Mouse (Mus musculus) forebrain, embryonic 15.5 days (tissue): ENCODE data around the gene Pigc. TPM values are rescaled to one million over a fixed set of nuclear protein-coding genes. Genes with fewer than 3 reads are reported as not detected.

Source experiments
- ATAC-seq: fragments of 200-750 bp; cut with Nextera tagmentation; replicated peaks from 2 replicates; pipeline ENCODE4 v1.8.0; 2017; ENCODE audit warnings: mild to moderate bottlenecking, moderate TSS enrichment, moderate library complexity
- H3K27ac ChIP-seq: fragments of 300-500 bp; sonication (generic); replicated peaks from 2 replicates; pipeline ENCODE4 v1.5.1; 2015; ENCODE audit warnings: mild to moderate bottlenecking, inconsistent platforms
- H3K27me3 ChIP-seq: fragments of 300-500 bp; sonication (generic); 2 replicates; pipeline ENCODE4 v1.6.1; 2015; ENCODE audit warnings: inconsistent platforms
- H3K36me3 ChIP-seq: fragments of 300-500 bp; sonication (generic); 2 replicates; pipeline ENCODE4 v1.6.1; 2015; ENCODE audit warnings: mild to moderate bottlenecking, inconsistent platforms
- H3K4me1 ChIP-seq: fragments of 300-500 bp; sonication (generic); 2 replicates; pipeline ENCODE4 v1.6.1; 2015; ENCODE audit warnings: inconsistent platforms
- H3K4me2 ChIP-seq: fragments of 300-500 bp; sonication (generic); replicated peaks from 2 replicates; pipeline ENCODE4 v1.6.1; 2015; ENCODE audit warnings: mild to moderate bottlenecking, inconsistent platforms
- H3K4me3 ChIP-seq: fragments of 300-500 bp; sonication (generic); 2 replicates; pipeline ENCODE4 v1.5.1; 2015; ENCODE audit warnings: mild to moderate bottlenecking, inconsistent platforms
- H3K9ac ChIP-seq: fragments of 300-500 bp; sonication (generic); replicated peaks from 2 replicates; pipeline ENCODE4 v1.6.1; 2015; ENCODE audit warnings: mild to moderate bottlenecking, inconsistent platforms
- H3K9me3 ChIP-seq: fragments of 300-500 bp; sonication (generic); 2 replicates; pipeline ENCODE4 v1.6.1; 2016; ENCODE audit warnings: inconsistent platforms
- WGBS: fragments of 180-500 bp; shearing (Covaris S2); methylation state at CpG from one replicate; pipeline ENCODE4 v1.1.7; 2015; ENCODE audit warnings: mixed read lengths; 5-methylcytosine and 5-hydroxymethylcytosine counted together
- polyA plus RNA-seq: library from polyadenylated mRNA; unstranded; fragments of >200 nt; fragmentation: Nextera tagmentation; extraction: Ambion mirVana; gene quantifications from 2 replicates; pipeline ENCODE4 v1.2.1, GENCODE M21; 2015

Gene Pigc
- 32.7 and 33.3 TPM in 2 replicates for polyA plus RNA-seq

DNA sequence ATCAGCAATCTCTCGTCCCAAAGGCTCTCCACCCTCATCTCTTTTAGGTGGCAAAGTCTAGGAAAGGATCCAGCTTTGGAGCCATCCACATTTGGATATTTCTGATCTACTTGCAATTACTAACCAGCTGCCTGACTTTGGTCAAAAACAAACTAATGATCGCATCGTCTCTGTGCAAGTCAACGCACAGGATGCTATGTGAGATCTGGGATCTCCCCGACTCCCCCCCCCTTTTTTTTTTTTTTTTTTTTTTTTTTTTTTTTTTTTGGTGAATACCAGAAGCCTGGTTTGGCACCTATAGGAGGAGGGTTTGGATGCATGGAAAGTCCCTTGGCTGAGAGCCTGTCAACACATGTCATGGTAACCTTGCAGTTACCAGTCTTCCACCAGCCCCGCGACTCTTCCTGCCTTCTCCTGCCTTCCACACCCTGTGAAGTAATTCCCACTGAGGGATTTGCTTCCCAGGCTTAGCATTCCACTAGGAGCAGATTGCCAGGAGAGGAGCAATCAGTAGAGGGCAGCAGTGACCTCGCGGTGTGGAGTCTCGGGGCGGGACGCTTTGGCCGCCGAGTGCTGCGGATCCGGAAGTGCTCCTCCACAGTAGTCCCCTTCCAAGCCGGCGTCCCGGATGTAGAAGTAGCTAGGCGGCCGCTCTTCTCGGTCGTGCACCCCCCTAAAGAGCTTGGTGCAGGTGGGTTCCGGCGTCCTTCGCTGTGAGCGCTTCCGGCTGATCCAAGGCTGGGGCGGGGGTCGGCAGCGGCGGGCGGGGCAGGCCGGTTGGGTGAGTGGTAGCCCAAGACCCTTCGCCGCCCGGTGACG, at the start of gene Pigc:
Gene Pigc (plus strand): TSS at position 598 of the 819 bp plus-strand sequence.
- no peaks in the 10 kb centered on the region for H3K36me3 ChIP-seq
- no peaks in the 10 kb centered on the region for H3K27me3 ChIP-seq
- WGBS, result 3% methylated on average over 38 of the region's 38 CpGs
- peak; percentile 99 for ATAC-seq
- H3K4me1 ChIP-seq, result peaks cover 16% of the 10 kb centered on the region
- H3K9me3 ChIP-seq, result no peaks in the 10 kb centered on the region
- peak within 1 kb of the TSS; percentile 59 for H3K4me3 ChIP-seq
- peak within 1 kb of the TSS; percentile 74 for H3K27ac ChIP-seq
- H3K4me2 ChIP-seq, result peak within 1 kb of the TSS; percentile 55
- peak within 1 kb of the TSS; percentile 70 for H3K9ac ChIP-seq

DNA sequence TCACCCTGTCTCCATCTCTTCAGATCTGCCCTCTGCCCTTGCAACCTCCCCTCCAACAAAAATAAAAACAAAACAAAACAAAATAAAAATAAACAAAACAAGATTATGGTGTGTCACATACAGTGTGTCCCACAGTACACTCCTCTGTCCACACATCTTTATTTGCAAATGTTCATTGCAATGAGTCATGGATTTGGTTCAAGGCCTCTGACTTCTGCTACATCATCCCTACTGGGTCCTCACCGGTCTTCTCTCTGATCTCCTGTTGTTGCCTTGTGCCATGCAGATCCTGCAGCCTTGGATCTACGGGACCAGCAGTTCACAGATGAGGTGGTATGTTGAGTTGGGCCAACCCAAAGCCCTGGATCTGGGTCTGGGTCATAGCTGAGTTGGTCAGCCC, 49.4 kb upstream of the Pigc start:
- Histone ChIP-seq H3K9me3 (no peaks in the 10 kb centered on the region), H3K4me2 (no peak overlapping the region), H3K4me3 (no peak overlapping the region), H3K4me1 (no peaks in the 10 kb centered on the region), H3K9ac (no peak overlapping the region), H3K36me3 (no peaks in the 10 kb centered on the region), H3K27ac (no peak overlapping the region), H3K27me3 (no peaks in the 10 kb centered on the region)
- WGBS, result 89% methylated on average over 2 of the region's 2 CpGs
- ATAC-seq, result no peak

DNA sequence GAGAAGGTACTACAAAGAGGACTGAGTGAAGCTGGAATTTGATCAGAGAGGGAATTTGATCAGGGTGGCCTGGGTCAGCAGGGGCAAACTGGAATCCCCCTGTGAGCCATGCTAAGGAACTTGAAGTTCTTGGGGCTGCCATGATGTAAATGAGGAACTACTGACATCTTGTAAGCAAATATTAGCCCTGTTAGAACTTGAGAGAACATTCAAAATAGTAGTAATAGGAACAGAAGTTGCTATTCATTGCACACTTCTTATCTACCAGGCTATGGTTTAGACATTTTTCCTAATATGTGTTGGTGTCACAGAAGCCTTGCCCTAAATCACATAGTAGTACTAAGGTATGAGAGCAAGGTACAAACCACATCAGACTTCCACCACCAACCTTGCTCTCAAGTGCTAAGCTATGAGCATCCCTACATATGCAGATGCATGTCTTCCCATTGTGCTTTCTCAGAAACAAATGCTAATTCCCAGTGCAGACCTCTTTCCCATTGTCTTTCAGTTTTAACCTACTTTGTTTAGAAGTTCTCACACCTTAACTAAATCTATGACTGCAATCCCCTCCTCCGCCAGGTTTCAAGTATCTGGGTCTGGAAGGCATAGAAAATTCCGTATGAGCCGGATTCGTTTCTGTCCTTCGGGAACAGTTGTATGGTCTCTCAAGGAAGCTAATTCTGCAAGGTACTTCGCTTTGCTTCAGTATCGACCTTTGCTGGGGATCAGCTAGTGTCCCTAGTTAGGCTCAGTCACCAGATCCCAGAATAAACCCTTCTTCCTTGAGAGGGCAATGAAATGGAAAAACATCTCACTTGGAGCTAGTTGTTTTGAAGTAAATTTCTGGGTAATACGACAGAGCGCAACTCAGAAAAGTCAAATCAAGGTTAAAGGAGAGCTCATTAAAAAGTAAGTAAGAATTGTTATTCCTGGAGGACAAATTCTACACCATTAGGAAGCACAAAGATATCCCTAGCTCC, 48.2 kb upstream of the Pigc start:
- Histone ChIP-seq H3K4me1 (no peaks in the 10 kb centered on the region), H3K27ac (no peak overlapping the region), H3K4me3 (no peak overlapping the region), H3K36me3 (no peaks in the 10 kb centered on the region), H3K9ac (no peak overlapping the region), H3K27me3 (no peaks in the 10 kb centered on the region), H3K4me2 (no peak overlapping the region), H3K9me3 (no peaks in the 10 kb centered on the region)
- 88% methylated on average over 9 of the region's 9 CpGs for WGBS
- ATAC-seq, result no peak

DNA sequence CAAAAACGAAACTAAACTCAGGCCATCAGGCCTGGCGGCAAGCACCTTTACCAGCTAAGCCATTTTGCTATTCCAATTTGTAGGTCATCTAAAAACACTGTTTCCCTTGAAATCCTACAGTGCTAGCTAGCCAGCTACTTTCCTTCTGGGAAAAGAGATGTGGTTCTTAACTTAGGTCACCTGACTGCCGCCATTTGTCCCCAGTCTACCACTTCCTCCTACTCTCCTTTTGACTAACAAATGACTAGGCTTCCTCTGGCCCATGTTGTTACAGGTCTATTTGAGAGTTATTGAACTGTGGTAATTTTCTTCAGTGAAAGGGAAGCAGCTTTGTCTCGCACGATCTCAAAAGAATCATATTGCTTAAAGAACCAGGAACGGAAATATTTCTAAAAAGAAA, 47.1 kb upstream of the Pigc start:
- no peaks in the 10 kb centered on the region for H3K9me3 ChIP-seq
- H3K4me2 ChIP-seq, result no peak overlapping the region
- WGBS, result 61% methylated on average over 6 of the region's 6 CpGs
- no peaks in the 10 kb centered on the region for H3K27me3 ChIP-seq
- H3K36me3 ChIP-seq, result no peaks in the 10 kb centered on the region
- ATAC-seq, result no peak
- no peak overlapping the region for H3K27ac ChIP-seq
- H3K4me3 ChIP-seq, result no peak overlapping the region
- no peaks in the 10 kb centered on the region for H3K4me1 ChIP-seq
- H3K9ac ChIP-seq, result no peak overlapping the region

DNA sequence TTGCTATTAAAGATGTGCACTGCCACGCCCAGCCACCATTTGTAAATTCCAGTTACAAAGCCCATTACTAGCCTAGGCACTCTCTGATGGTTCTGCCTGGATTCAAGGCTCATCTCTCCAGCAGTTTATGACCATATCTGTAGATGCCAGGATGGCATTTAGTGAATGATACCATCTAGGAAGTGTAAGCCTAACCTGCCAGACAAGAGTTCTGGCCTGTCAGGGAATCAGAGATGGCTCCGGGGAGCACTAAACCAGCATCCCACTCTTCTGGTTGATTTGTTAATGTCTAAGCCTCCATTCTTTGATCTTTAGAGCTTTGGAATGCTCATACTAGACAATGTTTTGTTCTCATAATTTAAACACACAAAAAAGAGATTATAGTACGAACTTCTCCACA, 44.7 kb upstream of the Pigc start:
- Histone ChIP-seq H3K27me3 (no peaks in the 10 kb centered on the region), H3K9me3 (no peaks in the 10 kb centered on the region), H3K4me1 (no peaks in the 10 kb centered on the region), H3K4me3 (no peak overlapping the region), H3K36me3 (no peaks in the 10 kb centered on the region), H3K4me2 (no peak overlapping the region), H3K9ac (no peak overlapping the region), H3K27ac (no peak overlapping the region)
- ATAC-seq, result no peak
- WGBS, result 45% methylated on average over 3 of the region's 3 CpGs

DNA sequence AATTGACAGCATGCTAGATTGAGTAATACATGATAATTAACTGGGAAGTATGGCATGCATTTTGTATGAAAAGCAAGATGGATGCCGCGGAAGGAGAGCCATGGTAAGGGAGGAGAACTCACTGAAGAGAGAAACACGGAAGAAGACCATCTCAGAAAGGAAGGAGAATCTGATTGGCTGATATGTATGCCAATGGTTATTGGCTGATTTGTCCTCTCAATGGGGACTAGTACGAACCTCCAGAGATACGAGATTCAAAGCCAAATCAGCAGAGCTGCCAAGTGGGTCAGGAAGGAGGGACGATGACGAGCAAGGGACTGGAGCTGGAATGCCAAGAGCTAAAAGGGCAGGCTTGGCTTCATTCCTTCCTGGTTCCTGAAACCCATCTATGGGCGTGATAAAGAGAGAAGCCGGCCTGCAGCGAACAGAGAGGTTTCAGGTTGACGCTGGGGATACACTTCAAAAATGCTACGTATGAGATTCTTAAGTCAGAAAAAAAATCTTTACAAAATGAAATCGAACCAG, 43.6 kb upstream of the Pigc start:
- Histone ChIP-seq H3K36me3 (no peaks in the 10 kb centered on the region), H3K4me3 (no peak overlapping the region), H3K27ac (no peak overlapping the region), H3K4me1 (no peaks in the 10 kb centered on the region), H3K4me2 (no peak overlapping the region), H3K27me3 (no peaks in the 10 kb centered on the region), H3K9me3 (no peaks in the 10 kb centered on the region), H3K9ac (no peak overlapping the region)
- 87% methylated on average over 13 of the region's 13 CpGs for WGBS
- no peak for ATAC-seq

DNA sequence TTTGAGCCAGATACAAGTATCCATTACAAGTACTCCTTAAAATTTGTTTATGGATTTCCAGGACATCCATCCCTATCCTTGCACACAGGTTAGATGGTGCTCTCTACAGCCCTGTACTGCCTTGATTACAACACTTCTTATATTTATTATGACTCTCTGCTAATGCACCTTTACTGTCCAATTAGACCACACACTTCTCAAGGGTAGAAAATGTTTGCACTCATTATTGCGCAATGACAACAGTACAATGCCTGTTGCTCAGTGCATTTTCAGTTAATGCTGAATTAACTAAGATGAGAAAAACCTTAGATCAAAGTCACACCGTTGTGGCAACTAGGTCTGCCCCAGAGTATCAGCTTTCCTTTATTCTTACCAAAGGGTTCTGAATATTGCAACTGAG, 41.0 kb upstream of the Pigc start:
- no peak overlapping the region for H3K9ac ChIP-seq
- ATAC-seq, result no peak
- H3K4me2 ChIP-seq, result no peak overlapping the region
- no peak overlapping the region for H3K4me3 ChIP-seq
- no peak overlapping the region for H3K27ac ChIP-seq
- WGBS, result 83% methylated on average over 2 of the region's 2 CpGs
- no peaks in the 10 kb centered on the region for H3K4me1 ChIP-seq
- no peaks in the 10 kb centered on the region for H3K9me3 ChIP-seq
- H3K27me3 ChIP-seq, result no peaks in the 10 kb centered on the region
- H3K36me3 ChIP-seq, result no peaks in the 10 kb centered on the region

DNA sequence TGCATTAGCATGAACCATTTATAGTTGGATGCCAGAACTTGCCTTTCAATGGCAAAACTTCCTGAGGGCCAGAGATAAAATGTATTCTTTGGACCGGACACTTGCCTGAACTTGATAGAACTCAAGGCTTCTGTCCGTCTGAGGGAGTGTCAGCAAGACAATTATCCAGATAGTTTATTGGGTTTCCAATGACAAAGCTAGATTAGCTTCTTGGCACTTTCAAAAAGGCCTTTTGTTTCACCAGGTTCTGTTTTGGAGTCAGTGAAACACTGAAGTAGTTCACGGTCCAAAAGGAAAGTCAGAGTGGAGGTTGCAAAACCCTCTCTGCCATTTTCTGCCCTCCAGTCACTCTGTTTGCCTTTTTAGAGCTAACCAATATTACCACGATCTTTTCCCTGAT, 37.7 kb upstream of the Pigc start:
- Histone ChIP-seq H3K27ac (no peak overlapping the region), H3K36me3 (no peaks in the 10 kb centered on the region), H3K4me1 (no peaks in the 10 kb centered on the region), H3K27me3 (no peaks in the 10 kb centered on the region), H3K9ac (no peak overlapping the region), H3K4me2 (no peak overlapping the region), H3K4me3 (no peak overlapping the region), H3K9me3 (no peaks in the 10 kb centered on the region)
- 68% methylated on average over 4 of the region's 4 CpGs for WGBS
- ATAC-seq, result no peak

DNA sequence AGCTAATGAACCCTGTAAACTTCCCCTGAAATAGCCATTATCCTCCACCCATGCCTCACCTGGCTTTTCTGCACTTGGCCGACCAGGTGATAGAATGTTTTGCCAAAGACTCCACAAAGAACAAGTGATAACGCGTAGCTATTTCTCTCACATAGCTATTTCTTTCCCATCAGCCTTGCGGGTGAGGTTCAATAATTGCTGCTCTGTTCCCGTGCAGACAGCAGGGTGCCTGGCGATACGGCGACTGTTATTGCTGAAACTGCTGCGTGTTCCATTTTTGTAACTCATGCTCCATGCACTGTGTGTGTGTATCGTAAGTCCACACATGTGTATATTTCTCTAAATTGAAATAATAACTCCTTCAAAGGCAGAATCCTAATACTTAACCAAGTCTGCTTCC, 37.2 kb upstream of the Pigc start:
- 78% methylated on average over 10 of the region's 10 CpGs for WGBS
- no peak overlapping the region for H3K4me3 ChIP-seq
- H3K27ac ChIP-seq, result no peak overlapping the region
- no peak overlapping the region for H3K4me2 ChIP-seq
- no peaks in the 10 kb centered on the region for H3K4me1 ChIP-seq
- ATAC-seq, result no peak
- H3K36me3 ChIP-seq, result no peaks in the 10 kb centered on the region
- H3K9ac ChIP-seq, result no peak overlapping the region
- no peaks in the 10 kb centered on the region for H3K9me3 ChIP-seq
- H3K27me3 ChIP-seq, result no peaks in the 10 kb centered on the region

DNA sequence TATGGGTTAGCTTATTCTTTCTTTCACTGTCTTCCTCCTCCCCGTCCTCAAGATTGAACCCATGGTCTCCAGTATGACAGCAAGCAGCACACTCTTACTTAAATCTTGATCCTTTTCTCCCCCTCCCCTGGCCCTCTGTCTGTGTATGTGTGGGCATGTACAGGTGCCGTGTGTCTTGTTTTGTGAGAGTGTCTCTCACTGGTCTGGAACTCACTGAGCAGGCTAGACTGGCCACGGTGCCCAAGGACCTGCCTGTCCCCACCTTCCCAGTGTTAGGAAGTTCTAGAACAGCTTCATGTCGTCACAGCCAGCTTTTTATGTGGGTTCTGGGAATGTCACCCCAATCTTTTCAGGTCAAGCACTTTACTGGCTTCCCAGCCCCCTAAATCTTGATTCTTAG, 36.7 kb upstream of the Pigc start:
- no peak for ATAC-seq
- Histone ChIP-seq H3K4me3 (no peak overlapping the region), H3K9me3 (no peaks in the 10 kb centered on the region), H3K9ac (no peak overlapping the region), H3K36me3 (no peaks in the 10 kb centered on the region), H3K4me1 (no peaks in the 10 kb centered on the region), H3K27ac (no peak overlapping the region), H3K4me2 (no peak overlapping the region), H3K27me3 (no peaks in the 10 kb centered on the region)
- WGBS, result 86% methylated on average over 4 of the region's 4 CpGs

DNA sequence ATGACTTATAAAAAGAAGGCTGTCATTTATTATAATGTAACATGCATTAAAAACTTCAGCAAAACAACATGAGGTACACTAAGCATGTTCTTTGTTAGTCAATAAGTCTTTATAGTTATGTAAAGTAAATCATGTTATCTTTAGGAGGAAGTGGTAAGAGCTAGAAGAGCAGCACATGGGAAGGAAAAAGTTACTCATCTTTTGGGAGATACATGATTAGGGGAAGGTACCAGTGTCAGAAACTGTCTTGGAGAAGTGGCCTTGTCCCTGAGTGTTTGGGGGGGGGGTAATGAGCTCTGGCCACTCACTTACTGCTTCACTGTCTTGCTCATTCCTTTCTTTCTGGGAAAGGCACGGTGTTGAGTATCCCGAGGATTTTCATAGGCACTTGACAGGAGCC, 26.9 kb upstream of the Pigc start:
- Histone ChIP-seq H3K4me1 (no peaks in the 10 kb centered on the region), H3K4me3 (no peak overlapping the region), H3K36me3 (no peaks in the 10 kb centered on the region), H3K9ac (no peak overlapping the region), H3K27me3 (no peaks in the 10 kb centered on the region), H3K4me2 (no peak overlapping the region), H3K27ac (no peak overlapping the region), H3K9me3 (no peaks in the 10 kb centered on the region)
- 80% methylated on average over 2 of the region's 2 CpGs for WGBS
- no peak for ATAC-seq
